Mouse (Mus musculus): Measurements from ENCODE around the gene Tada2a. TPM values are rescaled to one million over a fixed set of nuclear protein-coding genes. Genes with fewer than 3 reads are reported as not detected.

The Tada2a gene
- polyA plus RNA-seq, 1 experiment from 2014 or later: 29.1 TPM

DNA sequence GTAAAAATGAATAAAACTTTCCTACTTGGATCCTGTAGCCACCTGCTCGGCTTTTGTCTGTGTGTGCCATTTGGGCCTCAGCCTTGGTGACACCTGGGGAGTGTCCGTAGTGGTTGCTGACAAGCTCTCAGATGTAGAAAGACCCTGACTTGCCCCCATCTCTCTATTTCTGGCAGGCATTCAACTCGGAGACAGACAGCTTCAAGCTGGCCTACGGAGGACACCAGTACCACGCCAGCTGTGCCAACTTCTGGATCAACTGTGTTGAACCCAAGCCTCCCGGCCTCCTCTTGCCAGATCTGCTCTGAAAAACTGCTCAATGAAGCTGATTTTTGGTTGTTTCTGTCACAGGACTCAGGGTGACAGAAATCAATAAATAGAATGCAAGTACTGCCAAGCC, 88.8 kb downstream of the Tada2a start:
- no peak for ATAC-seq
- H3K4me2 ChIP-seq (ENCODE audit: low read length): no peak overlapping the region
- peaks cover 8% of the 10 kb centered on the region for H3K36me3 ChIP-seq (ENCODE audit: control insufficient read depth, insufficient read depth, low read length)
- no peaks in the 10 kb centered on the region for H3K27me3 ChIP-seq (replicated peaks; ENCODE audit: control insufficient read depth, insufficient read depth, low read length)
- no peak overlapping the region for H3K9ac ChIP-seq (ENCODE audit: low read depth, low read length)
- H3K9me3 ChIP-seq (ENCODE audit: control insufficient read depth, low read length): no peaks in the 10 kb centered on the region
- peaks cover 16% of the 10 kb centered on the region for H3K4me1 ChIP-seq (ENCODE audit: control insufficient read depth, insufficient read depth, low read depth, low read length)
- H3K4me3 ChIP-seq (ENCODE audit: low read length): no peak overlapping the region
- WGBS: 65% methylated on average over 6 of the region's 6 CpGs
- H3K27ac ChIP-seq (ENCODE audit: low read depth, low read length): no peak overlapping the region

DNA sequence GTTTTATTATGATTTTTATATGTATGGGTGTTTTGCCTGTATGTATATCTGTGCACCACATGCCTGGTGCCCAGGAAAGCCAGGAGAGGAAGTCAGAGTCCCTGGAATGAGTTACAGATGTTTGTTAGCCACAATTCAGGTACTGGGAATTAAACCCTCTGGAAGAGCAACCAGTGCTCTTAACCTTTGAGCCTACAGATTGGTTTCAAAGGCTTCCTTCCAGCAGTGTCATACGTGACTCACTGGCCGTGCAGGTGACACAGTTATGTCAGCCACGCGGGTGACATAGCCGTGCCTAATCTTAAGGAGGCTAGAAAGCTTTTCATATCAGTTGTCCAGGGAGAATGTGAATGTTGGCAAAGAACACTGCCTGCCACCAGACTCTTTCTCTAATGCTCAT, 95.7 kb downstream of the Tada2a start:
- no peak overlapping the region for H3K9ac ChIP-seq (ENCODE audit: low read depth, low read length)
- ATAC-seq: no peak
- H3K27me3 ChIP-seq (replicated peaks; ENCODE audit: control insufficient read depth, insufficient read depth, low read length): no peaks in the 10 kb centered on the region
- WGBS: 79% methylated on average over 5 of the region's 5 CpGs
- H3K27ac ChIP-seq (ENCODE audit: low read depth, low read length): no peak overlapping the region
- H3K4me3 ChIP-seq (ENCODE audit: low read length): no peak overlapping the region
- peaks cover 26% of the 10 kb centered on the region for H3K36me3 ChIP-seq (ENCODE audit: control insufficient read depth, insufficient read depth, low read length)
- no peaks in the 10 kb centered on the region for H3K9me3 ChIP-seq (ENCODE audit: control insufficient read depth, low read length)
- no peak overlapping the region for H3K4me2 ChIP-seq (ENCODE audit: low read length)
- no peaks in the 10 kb centered on the region for H3K4me1 ChIP-seq (ENCODE audit: control insufficient read depth, insufficient read depth, low read depth, low read length)

- Histone ChIP-seq H3K4me3 (ENCODE audit: low read length) (no peak overlapping the region), H3K9ac (ENCODE audit: low read depth, low read length) (no peak overlapping the region), H3K36me3 (ENCODE audit: control insufficient read depth, insufficient read depth, low read length) (peaks cover 30% of the 10 kb centered on the region), H3K27me3 (replicated peaks; ENCODE audit: control insufficient read depth, insufficient read depth, low read length) (no peaks in the 10 kb centered on the region), H3K27ac (ENCODE audit: low read depth, low read length) (no peak overlapping the region), H3K9me3 (ENCODE audit: control insufficient read depth, low read length) (no peaks in the 10 kb centered on the region), H3K4me2 (ENCODE audit: low read length) (no peak overlapping the region), H3K4me1 (ENCODE audit: control insufficient read depth, insufficient read depth, low read depth, low read length) (no peaks in the 10 kb centered on the region)
- 88% methylated on average over 5 of the region's 5 CpGs for WGBS
- ATAC-seq: no peak
Measured at GRCm38 (mm10) chr11:84032559-84032958, 96.8 kb downstream of the Tada2a start.

DNA sequence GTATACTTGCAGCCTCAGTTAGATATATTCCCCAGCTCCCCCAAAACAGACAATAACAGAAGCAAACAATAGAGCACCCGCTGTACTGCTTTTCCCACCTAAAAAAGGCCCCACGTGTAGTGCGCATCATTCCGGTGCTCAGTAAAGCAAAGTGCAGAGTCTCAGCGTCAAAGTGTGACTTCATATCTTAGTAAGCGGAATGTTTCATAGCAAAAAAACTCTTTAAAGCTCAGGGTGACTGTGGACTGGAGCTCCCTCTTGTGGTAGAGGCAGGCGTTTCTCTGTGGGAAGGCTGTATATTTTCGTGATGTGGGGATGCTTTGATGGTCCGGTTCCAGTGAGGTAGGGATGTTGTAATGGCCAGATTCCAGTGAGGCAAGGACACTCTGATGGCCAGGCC, 97.4 kb downstream of the Tada2a start:
- H3K4me3 ChIP-seq (ENCODE audit: low read length): no peak overlapping the region
- no peak overlapping the region for H3K27ac ChIP-seq (ENCODE audit: low read depth, low read length)
- peaks cover 35% of the 10 kb centered on the region for H3K36me3 ChIP-seq (ENCODE audit: control insufficient read depth, insufficient read depth, low read length)
- WGBS: 62% methylated on average over 9 of the region's 9 CpGs
- no peak overlapping the region for H3K9ac ChIP-seq (ENCODE audit: low read depth, low read length)
- no peaks in the 10 kb centered on the region for H3K4me1 ChIP-seq (ENCODE audit: control insufficient read depth, insufficient read depth, low read depth, low read length)
- no peaks in the 10 kb centered on the region for H3K27me3 ChIP-seq (replicated peaks; ENCODE audit: control insufficient read depth, insufficient read depth, low read length)
- no peak for ATAC-seq
- no peaks in the 10 kb centered on the region for H3K9me3 ChIP-seq (ENCODE audit: control insufficient read depth, low read length)
- H3K4me2 ChIP-seq (ENCODE audit: low read length): no peak overlapping the region

Other genes starting within 250 kb of the Tada2a start
- gene Ddx52, start 187.5 kb downstream of the Tada2a start, polyA plus RNA-seq (2015; fragmentation: Nextera tagmentation; extraction: Ambion mirVana): 19.4 and 20.7 TPM in 2 replicates
- gene Synrg, start 165.2 kb downstream of the Tada2a start, polyA plus RNA-seq (2015; fragmentation: Nextera tagmentation; extraction: Ambion mirVana): 18.8 and 21.4 TPM in 2 replicates
- gene Dusp14, start 60.3 kb downstream of the Tada2a start, polyA plus RNA-seq (2015; fragmentation: Nextera tagmentation; extraction: Ambion mirVana): 13.0 and 13.1 TPM in 2 replicates
- 22.6 and 23.7 TPM in 2 replicates for gene Acaca, start 72 bp upstream of the Tada2a start, polyA plus RNA-seq (2015; fragmentation: Nextera tagmentation; extraction: Ambion mirVana)
- gene Gm11437, start 37.9 kb upstream of the Tada2a start, polyA plus RNA-seq (2015; fragmentation: Nextera tagmentation; extraction: Ambion mirVana): 0.12 and 0.13 TPM in 2 replicates